Mouse (Mus musculus) hindbrain, embryonic 11.5 days (tissue): Measurements from ENCODE around the gene Runx3. TPM values are rescaled to one million over a fixed set of nuclear protein-coding genes. Genes with fewer than 3 reads are reported as not detected.

Experiments used
- ATAC-seq: fragments of 200-750 bp; cut with Nextera tagmentation; 2 replicates; pipeline ENCODE4 v1.8.0; 2017; ENCODE audit warnings: mild to moderate bottlenecking, moderate TSS enrichment, moderate library complexity; ENCODE audit not compliant: low FRiP score
- DNase-seq: peaks from one replicate; pipeline ENCODE4 v3.0.0-alpha.2; 2015; ENCODE audit warnings: low spot score
- H3K27ac ChIP-seq: fragments of 300-500 bp; sonication (generic); 2 replicates; pipeline ENCODE4 v1.5.1; 2014; ENCODE audit warnings: mild to moderate bottlenecking, low read depth, low read length
- H3K27me3 ChIP-seq: fragments of 300-500 bp; sonication (generic); 2 replicates; pipeline ENCODE4 v1.6.1; 2014; ENCODE audit warnings: mild to moderate bottlenecking, low read length, moderate library complexity, mixed read lengths; ENCODE audit not compliant: control insufficient read depth, insufficient read depth
- H3K36me3 ChIP-seq: fragments of 300-500 bp; sonication (generic); 2 replicates; pipeline ENCODE4 v1.6.1; 2014; ENCODE audit warnings: mild to moderate bottlenecking, low read length, moderate library complexity, mixed read lengths; ENCODE audit not compliant: control insufficient read depth, insufficient read depth
- H3K4me1 ChIP-seq: fragments of 300-500 bp; sonication (generic); replicated peaks from 2 replicates; pipeline ENCODE4 v1.6.1; 2014; ENCODE audit warnings: low read length, mixed read lengths; ENCODE audit not compliant: control insufficient read depth, insufficient read depth
- H3K4me2 ChIP-seq: fragments of 300-500 bp; sonication (generic); replicated peaks from 2 replicates; pipeline ENCODE4 v1.6.1; 2014; ENCODE audit warnings: mild to moderate bottlenecking, low read depth, low read length
- H3K4me3 ChIP-seq: fragments of 300-500 bp; sonication (generic); 2 replicates; pipeline ENCODE4 v1.5.1; 2014; ENCODE audit warnings: low read depth, low read length
- H3K9ac ChIP-seq: fragments of 300-500 bp; sonication (generic); 2 replicates; pipeline ENCODE4 v1.6.1; 2014; ENCODE audit warnings: low read depth, low read length
- H3K9me3 ChIP-seq: fragments of 300-500 bp; sonication (generic); 2 replicates; pipeline ENCODE4 v1.6.1; 2016; ENCODE audit warnings: low read length; ENCODE audit not compliant: control insufficient read depth
- WGBS: fragments of 180-500 bp; shearing (Covaris S2); extraction: QIAGEN DNeasy Blood & Tissue Kit; methylation state at CpG from one replicate; pipeline ENCODE4 v1.1.7; 2014; 5-methylcytosine and 5-hydroxymethylcytosine counted together
- polyA plus RNA-seq: library from polyadenylated mRNA; unstranded; fragments of >200 nt; fragmentation: Nextera tagmentation; extraction: Ambion mirVana; gene quantifications from 2 replicates; pipeline ENCODE4 v1.2.1, GENCODE M21; 2014

Runx3 gene
- polyA plus RNA-seq, 1 experiment from 2014 or later, result 0.28 TPM

- no peak overlapping the region for H3K9ac ChIP-seq
- no peaks in the 10 kb centered on the region; the same call in 1 of the 2 replicates for H3K4me1 ChIP-seq
- WGBS, result 74% methylated on average over 6 of the region's 6 CpGs
- H3K4me3 ChIP-seq, result no peak overlapping the region
- no peak overlapping the region for H3K4me2 ChIP-seq
- no peaks in the 10 kb centered on the region for H3K9me3 ChIP-seq
- H3K27me3 ChIP-seq, result no peaks in the 10 kb centered on the region
- H3K36me3 ChIP-seq, result no peaks in the 10 kb centered on the region
- ATAC-seq, result no peak
- H3K27ac ChIP-seq, result no peak overlapping the region
- no peak for DNase-seq
Measured at GRCm38 (mm10) chr4:135083089-135083488, 37.4 kb upstream of the Runx3 start.

- no peaks in the 10 kb centered on the region for H3K4me1 ChIP-seq
- H3K36me3 ChIP-seq, result no peaks in the 10 kb centered on the region
- 80% methylated on average over 13 of the region's 13 CpGs for WGBS
- H3K27me3 ChIP-seq, result no peaks in the 10 kb centered on the region
- H3K4me2 ChIP-seq, result no peak overlapping the region
- no peaks in the 10 kb centered on the region for H3K9me3 ChIP-seq
- no peak for ATAC-seq
- H3K9ac ChIP-seq, result no peak overlapping the region
- no peak overlapping the region for H3K27ac ChIP-seq
- no peak for DNase-seq
- no peak overlapping the region for H3K4me3 ChIP-seq
Measured at GRCm38 (mm10) chr4:135085077-135085853, 35.2 kb upstream of the Runx3 start.

- no peaks in the 10 kb centered on the region for H3K36me3 ChIP-seq
- H3K4me3 ChIP-seq, result no peak overlapping the region
- H3K4me1 ChIP-seq, result no peaks in the 10 kb centered on the region
- no peak overlapping the region for H3K9ac ChIP-seq
- WGBS, result 78% methylated on average over 13 of the region's 13 CpGs
- ATAC-seq (no peak), DNase-seq (no peak)
- H3K27me3 ChIP-seq, result no peaks in the 10 kb centered on the region
- no peak overlapping the region for H3K4me2 ChIP-seq
- no peaks in the 10 kb centered on the region for H3K9me3 ChIP-seq
- no peak overlapping the region for H3K27ac ChIP-seq
Measured at GRCm38 (mm10) chr4:135090613-135091012, 29.8 kb upstream of the Runx3 start.

GRCm38 (mm10) chr4:135092871-135093270 lies 27.6 kb upstream of the Runx3 start:
- Histone ChIP-seq H3K27me3 (no peaks in the 10 kb centered on the region), H3K4me1 (no peaks in the 10 kb centered on the region), H3K36me3 (no peaks in the 10 kb centered on the region), H3K4me3 (no peak overlapping the region), H3K9me3 (no peaks in the 10 kb centered on the region), H3K4me2 (no peak overlapping the region), H3K9ac (no peak overlapping the region), H3K27ac (no peak overlapping the region)
- DNase-seq, result no peak
- ATAC-seq, result no peak
- 80% methylated on average over 3 of the region's 3 CpGs for WGBS

GRCm38 (mm10) chr4:135095693-135096092 lies 24.8 kb upstream of the Runx3 start:
- no peaks in the 10 kb centered on the region for H3K27me3 ChIP-seq
- no peak overlapping the region for H3K9ac ChIP-seq
- no peak overlapping the region for H3K4me3 ChIP-seq
- no peaks in the 10 kb centered on the region for H3K4me1 ChIP-seq
- no peak overlapping the region for H3K27ac ChIP-seq
- 81% methylated on average over 8 of the region's 8 CpGs for WGBS
- no peaks in the 10 kb centered on the region for H3K9me3 ChIP-seq
- no peak overlapping the region for H3K4me2 ChIP-seq
- DNase-seq (no peak), ATAC-seq (no peak)
- H3K36me3 ChIP-seq, result no peaks in the 10 kb centered on the region

- no peaks in the 10 kb centered on the region for H3K36me3 ChIP-seq
- no peak overlapping the region for H3K27ac ChIP-seq
- no peak overlapping the region for H3K4me3 ChIP-seq
- H3K9ac ChIP-seq, result no peak overlapping the region
- H3K9me3 ChIP-seq, result no peaks in the 10 kb centered on the region
- no peak for DNase-seq
- H3K27me3 ChIP-seq, result no peaks in the 10 kb centered on the region
- ATAC-seq, result no peak
- WGBS, result 81% methylated on average over 17 of the region's 17 CpGs
- H3K4me2 ChIP-seq, result no peak overlapping the region
- H3K4me1 ChIP-seq, result no peaks in the 10 kb centered on the region
Measured at GRCm38 (mm10) chr4:135097910-135098891, 22.3 kb upstream of the Runx3 start.

GRCm38 (mm10) chr4:135102019-135102740 lies 18.3 kb upstream of the Runx3 start:
- Histone ChIP-seq H3K27me3 (no peaks in the 10 kb centered on the region), H3K9ac (no peak overlapping the region), H3K9me3 (no peaks in the 10 kb centered on the region), H3K36me3 (no peaks in the 10 kb centered on the region), H3K4me2 (no peak overlapping the region), H3K27ac (no peak overlapping the region), H3K4me3 (no peak overlapping the region), H3K4me1 (no peaks in the 10 kb centered on the region)
- 84% methylated on average over 13 of the region's 13 CpGs for WGBS
- ATAC-seq (no peak), DNase-seq (no peak)

- Histone ChIP-seq H3K36me3 (no peaks in the 10 kb centered on the region), H3K9ac (no peak overlapping the region), H3K4me2 (no peak overlapping the region), H3K27ac (no peak overlapping the region), H3K9me3 (no peaks in the 10 kb centered on the region), H3K4me1 (no peaks in the 10 kb centered on the region), H3K4me3 (no peak overlapping the region), H3K27me3 (no peaks in the 10 kb centered on the region)
- 55% methylated on average over 4 of the region's 4 CpGs for WGBS
- DNase-seq, result no peak
- no peak for ATAC-seq
Measured at GRCm38 (mm10) chr4:135102761-135103160, 17.7 kb upstream of the Runx3 start.
